Mouse (Mus musculus): ENCODE measurements around the gene Eps8l3. TPM values are rescaled to one million over a fixed set of nuclear protein-coding genes. Genes with fewer than 3 reads are reported as not detected.

Eps8l3 gene
- 0.11 TPM in 1 of 2 replicates, not detected in the other for polyA plus RNA-seq (2014; fragmentation: Nextera tagmentation; extraction: Ambion mirVana)

DNA sequence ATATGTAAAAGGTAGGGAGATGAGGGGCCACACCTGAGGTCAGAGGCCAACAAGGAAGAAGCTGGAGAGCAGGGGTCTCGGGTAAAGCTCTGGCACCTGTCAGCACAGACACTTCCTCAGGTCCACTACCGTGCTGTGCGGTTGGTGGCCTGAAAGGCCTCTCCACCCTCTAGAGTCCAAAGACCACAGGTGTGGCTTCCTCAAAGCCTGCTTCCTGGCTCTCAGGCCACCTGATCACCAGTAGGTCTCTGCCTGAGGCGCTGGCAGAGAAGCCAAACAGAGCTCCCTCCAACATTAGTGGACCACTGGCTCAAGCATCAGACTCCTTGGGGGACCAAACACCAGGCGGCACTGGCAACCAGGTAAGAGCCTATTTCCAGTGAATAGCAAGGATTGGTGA is at the start of gene Eps8l3:
TSS of gene Eps8l3 (plus strand) at position 225 of the 400 bp plus-strand sequence.
- H3K4me1 ChIP-seq (ENCODE audit: control insufficient read depth, insufficient read depth, low read length), result no peaks in the 10 kb centered on the region
- 83% methylated on average over 5 of the region's 5 CpGs for WGBS
- no peak for ATAC-seq (ENCODE audit: insufficient read depth, low FRiP score, low TSS enrichment)

DNA sequence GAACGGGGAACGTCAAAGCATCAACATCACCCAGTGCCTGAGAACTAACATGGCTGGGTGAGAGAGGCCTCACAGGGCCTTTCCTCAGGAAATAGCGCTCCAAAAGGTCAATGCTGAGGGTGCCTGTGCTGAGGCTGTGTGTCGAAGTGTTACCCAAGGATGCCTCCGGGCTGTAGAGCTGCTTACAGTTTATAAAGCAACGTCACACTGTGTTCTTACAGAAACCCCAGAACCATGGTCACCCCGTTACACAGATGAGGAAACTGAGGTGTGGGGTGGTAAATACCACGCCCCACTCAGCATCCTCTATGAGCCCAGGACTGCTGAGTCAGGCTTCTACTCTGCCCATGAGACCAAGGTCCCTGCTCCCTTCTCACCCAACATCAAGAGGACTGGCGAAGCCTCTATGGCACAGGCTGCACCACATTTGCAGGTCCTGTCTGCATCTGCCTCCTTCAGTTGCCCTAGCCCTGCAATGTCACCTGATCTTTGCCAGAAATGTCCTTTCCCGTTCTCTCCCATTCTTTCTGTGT is 49.1 kb upstream of the Eps8l3 start:
- Histone ChIP-seq H3K36me3 (ENCODE audit: control insufficient read depth, insufficient read depth, low read length) (no peaks in the 10 kb centered on the region), H3K9me3 (ENCODE audit: control insufficient read depth, low read length) (no peaks in the 10 kb centered on the region), H3K27ac (ENCODE audit: low read depth, low read length) (no peak overlapping the region), H3K9ac (ENCODE audit: low read length) (no peak overlapping the region), H3K4me1 (ENCODE audit: control insufficient read depth, insufficient read depth, low read length) (no peaks in the 10 kb centered on the region), H3K4me2 (ENCODE audit: low read depth) (no peak overlapping the region), H3K27me3 (ENCODE audit: control insufficient read depth, insufficient read depth, low read length) (no peaks in the 10 kb centered on the region), H3K4me3 (ENCODE audit: low read depth, low read length) (no peak overlapping the region)
- WGBS, result 91% methylated on average over 10 of the region's 10 CpGs
- no peak for DNase-seq (ENCODE audit: low spot score)
- no peak for ATAC-seq (ENCODE audit: insufficient read depth, low FRiP score, low TSS enrichment)

More for the DNA sequence above, at the start of gene Eps8l3:
- no peak for DNase-seq (ENCODE audit: low spot score)
- Histone ChIP-seq H3K9me3 (ENCODE audit: control insufficient read depth, low read length) (no peaks in the 10 kb centered on the region), H3K4me2 (ENCODE audit: low read depth) (no peak within 1 kb of the TSS), H3K27me3 (ENCODE audit: control insufficient read depth, insufficient read depth, low read length) (no peaks in the 10 kb centered on the region), H3K9ac (ENCODE audit: low read length) (no peak within 1 kb of the TSS), H3K4me3 (ENCODE audit: low read depth, low read length) (no peak within 1 kb of the TSS), H3K36me3 (ENCODE audit: control insufficient read depth, insufficient read depth, low read length) (no peaks in the 10 kb centered on the region), H3K27ac (ENCODE audit: low read depth, low read length) (no peak within 1 kb of the TSS)

DNA sequence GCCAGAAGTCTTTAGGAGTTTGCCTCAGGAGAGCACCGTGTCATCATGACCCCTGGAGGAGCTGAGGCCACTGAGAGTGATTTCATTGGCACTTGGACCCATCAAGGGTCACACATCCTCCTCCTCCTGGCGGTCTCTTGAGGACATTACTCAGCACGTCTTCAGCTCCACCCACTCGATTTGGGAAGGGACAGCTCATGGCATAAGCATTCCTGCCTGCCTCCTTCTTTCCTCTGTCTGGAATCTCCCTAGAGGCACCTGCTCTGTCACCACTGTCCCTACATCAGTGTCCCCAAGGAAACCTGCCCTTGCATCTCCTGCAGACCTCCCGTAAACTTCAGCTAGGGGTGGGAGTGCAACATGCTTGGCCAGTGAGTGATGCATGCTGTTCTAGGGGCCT is 48.5 kb upstream of the Eps8l3 start:
- WGBS, result 53% methylated on average over 5 of the region's 5 CpGs
- no peak for ATAC-seq (ENCODE audit: insufficient read depth, low FRiP score, low TSS enrichment)
- no peak for DNase-seq (ENCODE audit: low spot score)
- Histone ChIP-seq H3K4me2 (ENCODE audit: low read depth) (no peak overlapping the region), H3K4me1 (ENCODE audit: control insufficient read depth, insufficient read depth, low read length) (no peaks in the 10 kb centered on the region), H3K9me3 (ENCODE audit: control insufficient read depth, low read length) (no peaks in the 10 kb centered on the region), H3K27me3 (ENCODE audit: control insufficient read depth, insufficient read depth, low read length) (no peaks in the 10 kb centered on the region), H3K4me3 (ENCODE audit: low read depth, low read length) (no peak overlapping the region), H3K9ac (ENCODE audit: low read length) (no peak overlapping the region), H3K27ac (ENCODE audit: low read depth, low read length) (no peak overlapping the region), H3K36me3 (ENCODE audit: control insufficient read depth, insufficient read depth, low read length) (no peaks in the 10 kb centered on the region)

DNA sequence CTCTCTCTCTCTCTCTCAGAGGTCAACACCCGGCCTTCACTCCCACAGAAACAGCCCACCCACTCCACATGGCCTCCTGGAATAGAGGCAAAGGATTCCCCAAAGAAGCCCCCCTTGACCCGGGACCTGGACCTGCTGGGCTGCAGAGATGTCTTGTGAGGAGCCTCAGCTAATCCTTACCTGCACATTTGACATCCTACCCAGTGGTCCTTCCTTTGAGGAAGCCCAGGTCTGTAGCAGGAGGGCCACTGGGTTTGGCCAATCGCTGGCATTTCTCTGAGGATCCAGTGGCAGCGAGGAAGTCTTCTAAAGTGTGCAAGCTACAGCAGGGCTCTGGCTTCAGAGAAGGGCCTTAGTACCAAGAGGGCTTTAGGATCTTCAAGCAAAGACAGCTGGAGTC is 48.0 kb upstream of the Eps8l3 start:
- DNase-seq (ENCODE audit: low spot score) (no peak), ATAC-seq (ENCODE audit: insufficient read depth, low FRiP score, low TSS enrichment) (no peak)
- no peaks in the 10 kb centered on the region; the same call in 1 of the 2 replicates for H3K4me1 ChIP-seq (ENCODE audit: control insufficient read depth, insufficient read depth, low read length)
- H3K4me2 ChIP-seq (ENCODE audit: low read depth), result no peak overlapping the region
- no peaks in the 10 kb centered on the region for H3K36me3 ChIP-seq (ENCODE audit: control insufficient read depth, insufficient read depth, low read length)
- no peak overlapping the region for H3K9ac ChIP-seq (ENCODE audit: low read length)
- no peaks in the 10 kb centered on the region for H3K9me3 ChIP-seq (ENCODE audit: control insufficient read depth, low read length)
- 86% methylated on average over 4 of the region's 4 CpGs for WGBS
- H3K27ac ChIP-seq (ENCODE audit: low read depth, low read length), result no peak overlapping the region
- no peak overlapping the region for H3K4me3 ChIP-seq (ENCODE audit: low read depth, low read length)
- H3K27me3 ChIP-seq (ENCODE audit: control insufficient read depth, insufficient read depth, low read length), result no peaks in the 10 kb centered on the region

DNA sequence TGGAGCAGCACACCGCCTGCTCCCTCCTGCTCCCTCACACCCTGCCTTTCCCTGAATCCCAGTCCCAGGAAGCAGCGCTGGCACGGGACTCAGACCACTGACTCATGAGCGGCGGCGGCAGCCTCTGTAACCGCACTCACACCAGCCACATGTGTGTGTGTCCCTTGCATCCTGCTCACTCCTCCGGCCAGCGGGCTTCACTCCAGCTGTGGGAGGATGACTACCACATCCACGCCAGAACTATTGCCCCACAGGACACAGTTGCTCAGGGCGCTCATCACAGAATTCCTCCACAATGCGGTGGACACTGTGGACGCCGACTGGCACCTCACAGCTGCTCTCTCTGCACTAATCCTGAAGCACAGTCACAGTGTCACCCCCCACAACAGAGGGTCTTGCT is 47.4 kb upstream of the Eps8l3 start:
- WGBS, result 83% methylated on average over 12 of the region's 14 CpGs
- Histone ChIP-seq H3K27ac (ENCODE audit: low read depth, low read length) (no peak overlapping the region), H3K4me1 (ENCODE audit: control insufficient read depth, insufficient read depth, low read length) (no peaks in the 10 kb centered on the region; the same call in 1 of the 2 replicates), H3K9ac (ENCODE audit: low read length) (no peak overlapping the region), H3K27me3 (ENCODE audit: control insufficient read depth, insufficient read depth, low read length) (no peaks in the 10 kb centered on the region), H3K9me3 (ENCODE audit: control insufficient read depth, low read length) (no peaks in the 10 kb centered on the region), H3K36me3 (ENCODE audit: control insufficient read depth, insufficient read depth, low read length) (no peaks in the 10 kb centered on the region), H3K4me2 (ENCODE audit: low read depth) (no peak overlapping the region), H3K4me3 (ENCODE audit: low read depth, low read length) (no peak overlapping the region)
- ATAC-seq (ENCODE audit: insufficient read depth, low FRiP score, low TSS enrichment) (no peak), DNase-seq (ENCODE audit: low spot score) (no peak)

DNA sequence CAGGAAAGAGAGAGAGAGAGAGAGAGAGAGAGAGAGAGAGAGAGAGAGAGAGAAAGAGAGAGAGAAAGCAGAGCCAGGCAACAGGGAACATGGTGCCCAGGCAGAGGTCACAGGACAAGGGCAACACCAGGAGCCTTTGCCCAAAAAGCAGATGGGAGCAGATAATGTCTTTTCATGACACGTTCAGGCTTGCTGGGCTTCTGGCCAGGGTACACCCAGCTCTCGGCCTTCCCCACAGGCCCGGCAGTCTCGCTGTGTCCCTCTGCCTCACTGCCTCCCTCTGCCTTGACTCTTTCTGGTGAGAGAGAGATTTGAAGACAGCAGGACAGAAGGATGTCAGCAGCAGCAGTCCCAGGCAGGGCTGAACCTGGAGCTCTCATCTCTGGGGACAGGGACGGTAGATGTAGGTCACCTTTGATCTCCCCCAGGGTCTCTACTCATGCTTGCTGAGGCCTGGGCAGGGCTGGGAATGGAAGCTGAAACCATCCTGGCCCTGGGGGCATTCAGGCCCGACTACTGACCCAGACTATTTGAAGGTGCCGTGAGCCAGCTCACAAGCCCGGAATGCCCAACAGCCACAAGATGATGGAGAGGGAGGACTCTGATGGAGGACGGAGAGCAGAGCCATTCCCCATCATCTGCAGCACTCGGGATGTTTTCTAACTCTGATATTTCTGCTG is 45.0 kb upstream of the Eps8l3 start:
- no peak overlapping the region for H3K9ac ChIP-seq (ENCODE audit: low read length)
- H3K36me3 ChIP-seq (ENCODE audit: control insufficient read depth, insufficient read depth, low read length), result no peaks in the 10 kb centered on the region
- no peaks in the 10 kb centered on the region; the same call in 1 of the 2 replicates for H3K4me1 ChIP-seq (ENCODE audit: control insufficient read depth, insufficient read depth, low read length)
- no peak for ATAC-seq (ENCODE audit: insufficient read depth, low FRiP score, low TSS enrichment)
- no peaks in the 10 kb centered on the region for H3K27me3 ChIP-seq (ENCODE audit: control insufficient read depth, insufficient read depth, low read length)
- 76% methylated on average over 10 of the region's 10 CpGs for WGBS
- no peak for DNase-seq (ENCODE audit: low spot score)
- H3K4me3 ChIP-seq (ENCODE audit: low read depth, low read length), result no peak overlapping the region
- no peak overlapping the region for H3K27ac ChIP-seq (ENCODE audit: low read depth, low read length)
- H3K9me3 ChIP-seq (ENCODE audit: control insufficient read depth, low read length), result no peaks in the 10 kb centered on the region
- no peak overlapping the region for H3K4me2 ChIP-seq (ENCODE audit: low read depth)

DNA sequence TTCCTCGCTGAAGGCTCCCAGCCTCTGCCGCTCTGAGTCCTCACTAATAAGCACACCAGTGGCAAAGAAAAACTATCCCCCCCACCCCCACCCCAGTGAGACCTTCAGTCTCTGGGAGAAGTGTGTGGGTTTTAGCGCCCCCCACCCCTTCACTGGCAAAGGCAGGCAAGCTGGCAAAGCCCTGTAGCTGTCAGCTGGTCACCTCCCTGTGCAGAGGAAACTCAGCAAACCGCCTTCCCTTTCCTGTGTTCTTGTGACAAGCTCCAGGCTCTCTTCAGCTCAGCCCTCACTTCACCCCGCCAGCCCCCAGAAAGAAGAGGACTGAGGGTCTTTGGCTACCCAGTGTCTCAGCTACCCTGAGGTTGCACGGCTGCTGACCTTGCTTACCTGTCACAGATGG is 44.4 kb upstream of the Eps8l3 start:
- Histone ChIP-seq H3K4me1 (ENCODE audit: control insufficient read depth, insufficient read depth, low read length) (no peaks in the 10 kb centered on the region; the same call in 1 of the 2 replicates), H3K9ac (ENCODE audit: low read length) (no peak overlapping the region), H3K4me2 (ENCODE audit: low read depth) (no peak overlapping the region), H3K27me3 (ENCODE audit: control insufficient read depth, insufficient read depth, low read length) (no peaks in the 10 kb centered on the region), H3K27ac (ENCODE audit: low read depth, low read length) (no peak overlapping the region), H3K9me3 (ENCODE audit: control insufficient read depth, low read length) (no peaks in the 10 kb centered on the region), H3K4me3 (ENCODE audit: low read depth, low read length) (no peak overlapping the region), H3K36me3 (ENCODE audit: control insufficient read depth, insufficient read depth, low read length) (no peaks in the 10 kb centered on the region)
- DNase-seq (ENCODE audit: low spot score) (no peak), ATAC-seq (ENCODE audit: insufficient read depth, low FRiP score, low TSS enrichment) (no peak)
- WGBS, result 78% methylated on average over 6 of the region's 6 CpGs

DNA sequence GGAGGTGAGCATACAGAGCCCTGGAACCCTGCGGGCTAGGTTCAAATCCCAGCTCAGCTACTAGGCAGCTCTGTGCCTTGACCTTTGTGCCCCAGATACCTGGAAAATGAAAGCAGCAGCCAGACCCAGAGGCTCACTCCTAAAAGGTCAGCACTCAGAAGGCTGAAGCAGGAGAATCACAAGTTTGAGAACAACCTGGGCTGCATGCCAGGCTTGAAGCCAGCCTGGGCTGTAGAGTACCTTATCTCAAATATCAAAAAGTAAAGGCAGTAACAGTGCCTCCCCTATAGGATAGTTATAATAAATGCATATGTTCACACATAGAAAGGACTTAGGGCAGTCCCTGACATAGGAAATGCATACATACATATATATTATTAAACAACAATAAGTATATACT is 43.7 kb upstream of the Eps8l3 start:
- DNase-seq (ENCODE audit: low spot score) (no peak), ATAC-seq (ENCODE audit: insufficient read depth, low FRiP score, low TSS enrichment) (no peak)
- Histone ChIP-seq H3K9ac (ENCODE audit: low read length) (no peak overlapping the region), H3K4me3 (ENCODE audit: low read depth, low read length) (no peak overlapping the region), H3K4me1 (ENCODE audit: control insufficient read depth, insufficient read depth, low read length) (no peaks in the 10 kb centered on the region; the same call in 1 of the 2 replicates), H3K9me3 (ENCODE audit: control insufficient read depth, low read length) (no peaks in the 10 kb centered on the region), H3K27me3 (ENCODE audit: control insufficient read depth, insufficient read depth, low read length) (no peaks in the 10 kb centered on the region), H3K27ac (ENCODE audit: low read depth, low read length) (no peak overlapping the region), H3K4me2 (ENCODE audit: low read depth) (no peak overlapping the region), H3K36me3 (ENCODE audit: control insufficient read depth, insufficient read depth, low read length) (no peaks in the 10 kb centered on the region)
- WGBS, result 71% methylated on average over 1 of the region's 1 CpGs

DNA sequence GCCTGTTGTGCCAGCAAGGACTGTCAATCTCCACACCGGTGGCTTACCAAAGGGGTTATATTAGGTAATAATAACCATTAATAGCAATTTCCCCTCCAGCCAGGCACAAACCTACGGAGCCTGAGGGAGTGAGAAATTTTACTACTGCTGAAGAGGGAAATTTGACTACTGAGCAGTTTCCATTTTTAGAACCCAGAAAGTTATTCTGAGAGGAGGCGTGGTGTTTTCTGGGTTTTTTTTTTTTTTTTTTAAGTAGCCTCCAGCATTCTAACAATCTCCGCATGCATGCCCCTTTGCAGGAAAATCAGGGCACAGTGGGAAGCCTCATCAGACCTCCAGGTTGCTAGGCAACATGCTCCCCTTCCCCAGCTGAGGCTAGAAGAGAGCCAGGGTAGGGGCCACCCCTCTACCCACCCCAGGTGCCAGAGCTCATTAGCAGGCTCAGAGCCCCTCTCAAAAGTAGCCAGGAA is 43.1 kb upstream of the Eps8l3 start:
- Histone ChIP-seq H3K4me1 (ENCODE audit: control insufficient read depth, insufficient read depth, low read length) (no peaks in the 10 kb centered on the region; the same call in 1 of the 2 replicates), H3K9ac (ENCODE audit: low read length) (no peak overlapping the region), H3K9me3 (ENCODE audit: control insufficient read depth, low read length) (no peaks in the 10 kb centered on the region), H3K27ac (ENCODE audit: low read depth, low read length) (no peak overlapping the region), H3K27me3 (ENCODE audit: control insufficient read depth, insufficient read depth, low read length) (no peaks in the 10 kb centered on the region), H3K4me3 (ENCODE audit: low read depth, low read length) (no peak overlapping the region), H3K4me2 (ENCODE audit: low read depth) (no peak overlapping the region), H3K36me3 (ENCODE audit: control insufficient read depth, insufficient read depth, low read length) (no peaks in the 10 kb centered on the region)
- ATAC-seq (ENCODE audit: insufficient read depth, low FRiP score, low TSS enrichment) (peak; percentile 89), DNase-seq (ENCODE audit: low spot score) (peak; percentile 59)
- WGBS, result 15% methylated on average over 4 of the region's 4 CpGs
